Mouse (Mus musculus): ENCODE results near the gene Olfr691.

DNA sequence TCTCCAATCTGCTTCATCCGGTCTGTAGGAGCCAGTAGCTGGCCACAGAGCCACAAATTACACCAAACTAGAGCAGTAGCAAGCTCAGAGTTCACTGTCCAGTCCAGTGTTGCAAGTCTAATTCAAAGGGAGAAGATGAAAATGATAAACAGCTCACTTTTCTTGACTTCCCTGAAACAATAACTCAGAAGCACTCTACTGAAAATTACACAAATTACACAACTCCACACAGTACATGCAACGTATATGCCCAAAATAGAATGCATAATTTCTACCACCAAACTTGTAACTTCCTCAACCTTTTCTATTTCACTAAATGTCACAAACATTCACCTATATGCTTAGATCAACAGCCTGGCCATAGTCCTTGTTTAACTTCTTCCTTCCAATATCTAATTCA is 48.2 kb upstream of the Olfr691 start:
- TF ChIP-seq CTCF (IDR thresholded peaks at IDR 0.05; ENCODE audit: low read depth) (no peak), EP300 (optimal IDR thresholded peaks at IDR 0.05) (no peak)

Data from stomach, postnatal 0 days (tissue).